Mouse (Mus musculus): ENCODE results near the gene Vwa5a.

- TF ChIP-seq CTCF (IDR thresholded peaks at IDR 0.05; ENCODE audit: extremely low read depth, insufficient read depth, low read length) (no peak), POLR2A (IDR thresholded peaks at IDR 0.05; ENCODE audit: extremely low read depth, insufficient read depth, low read length) (no peak)
Measured at GRCm38 (mm10) chr9:38751999-38752398, 33.9 kb downstream of the Vwa5a start, which contains the start of gene Olfr920.

Measured in cortical plate, adult 2 months (tissue).